Mouse (Mus musculus) CH12.LX (cell line): ENCODE data around the gene Dbndd2. TPM values are rescaled to one million over a fixed set of nuclear protein-coding genes. Genes with fewer than 3 reads are reported as not detected.

Source experiments
- DNase-seq: peaks from one replicate; pipeline ENCODE4 v3.0.0-alpha.2; 2013; ENCODE audit errors: extremely low read depth
- H3K27ac ChIP-seq: 2 replicates; pipeline ENCODE4 v1.5.1; 2012; ENCODE audit warnings: low read depth, mild to moderate bottlenecking, control low read depth, moderate library complexity; ENCODE audit not compliant: insufficient read depth
- H3K27me3 ChIP-seq: replicated peaks from 2 replicates; pipeline ENCODE3; 2012; ENCODE audit warnings: inconsistent platforms
- H3K36me3 ChIP-seq, 2 experiments: replicated peaks in 1 of 2; 2 replicates each; pipeline versions ENCODE3 to v1.6.1; 2012; ENCODE audit warnings: inconsistent platforms in 1 of 2, low read length in 1 of 2, mild to moderate bottlenecking in 1 of 2, mixed read lengths in 1 of 2, moderate library complexity in 1 of 2; ENCODE audit not compliant: control insufficient read depth in 1 of 2, insufficient read depth in 1 of 2
- H3K4me1 ChIP-seq, 2 experiments: 2 replicates each; pipeline ENCODE4 v1.6.1; 2012; ENCODE audit warnings: inconsistent platforms in 1 of 2, moderate library complexity in 1 of 2; ENCODE audit not compliant: insufficient read depth in 2 of 2, control insufficient read depth in 1 of 2
- H3K4me2 ChIP-seq: 2 replicates; pipeline ENCODE4 v1.6.1; 2012; ENCODE audit warnings: low read depth, mild to moderate bottlenecking, control low read depth; ENCODE audit not compliant: poor library complexity, insufficient read depth, severe bottlenecking
- H3K4me3 ChIP-seq, 3 experiments: fragments of 150-350 bp in 1 of 3; sonication (generic) in 1 of 3; replicated peaks in 1 of 3; 2 replicates each; pipeline versions ENCODE3 to v1.5.1; 2011 to 2012; ENCODE audit warnings: low read depth in 2 of 3, low read length in 2 of 3, mild to moderate bottlenecking in 2 of 3, moderate library complexity in 2 of 3, control low read depth in 1 of 3, improper control_type of control experiment in 1 of 3, inconsistent platforms in 1 of 3, mixed read lengths in 1 of 3; ENCODE audit not compliant: poor library complexity in 1 of 3
- H3K79me2 ChIP-seq: replicated peaks from 2 replicates; pipeline ENCODE4 v1.6.1; 2012; ENCODE audit warnings: mild to moderate bottlenecking, moderate library complexity; ENCODE audit not compliant: control insufficient read depth, poor library complexity, insufficient read depth, severe bottlenecking; ENCODE audit errors: extremely low read depth
- H3K9ac ChIP-seq: 2 replicates; pipeline ENCODE4 v1.6.1; 2012; ENCODE audit warnings: low read depth, mild to moderate bottlenecking, control low read depth, moderate library complexity; ENCODE audit not compliant: insufficient read depth
- H3K9me3 ChIP-seq: replicated peaks from 2 replicates; pipeline ENCODE3; 2012; ENCODE audit warnings: low read length, inconsistent platforms, mixed read lengths
- BHLHE40 ChIP-seq: IDR thresholded peaks from 2 replicates; pipeline ENCODE4 v1.6.1; 2011; ENCODE audit warnings: mild to moderate bottlenecking, low read depth, low read length, improper control_type of control experiment
- CHD2 ChIP-seq: IDR thresholded peaks from 2 replicates; pipeline ENCODE4 v1.6.1; 2011; ENCODE audit warnings: low read length, improper control_type of control experiment
- CTCF ChIP-seq, 2 experiments: IDR thresholded peaks in 1 of 2; conservative IDR thresholded peaks in 1 of 2; 2 replicates each; pipeline ENCODE4 v1.5.1; 2011 to 2012; ENCODE audit warnings: low read depth in 2 of 2, low read length in 2 of 2, improper control_type of control experiment in 1 of 2, inconsistent platforms in 1 of 2, mild to moderate bottlenecking in 1 of 2, moderate library complexity in 1 of 2
- ELF1 ChIP-seq: IDR thresholded peaks from 2 replicates; pipeline ENCODE4 v1.6.1; 2014; ENCODE audit warnings: low read depth, mild to moderate bottlenecking, inconsistent platforms, low read length, improper control_type of control experiment
- EP300 ChIP-seq: IDR thresholded peaks from 2 replicates; pipeline ENCODE4 v1.6.1; 2011; ENCODE audit warnings: low read length, improper control_type of control experiment
- HCFC1 ChIP-seq: IDR thresholded peaks from 2 replicates; pipeline ENCODE4 v1.6.1; 2012; ENCODE audit warnings: low read depth, mild to moderate bottlenecking, inconsistent platforms, low read length, improper control_type of control experiment
- IRF4 ChIP-seq: IDR thresholded peaks from 2 replicates; pipeline ENCODE4 v1.6.1; 2014; ENCODE audit warnings: low read depth, mild to moderate bottlenecking, inconsistent platforms, low read length, improper control_type of control experiment
- JUN ChIP-seq: IDR thresholded peaks from 2 replicates; pipeline ENCODE4 v1.6.1; 2011; ENCODE audit warnings: low read depth, mild to moderate bottlenecking, low read length, improper control_type of control experiment, moderate library complexity; ENCODE audit not compliant: insufficient read depth
- JUND ChIP-seq: conservative IDR thresholded peaks from 2 replicates; pipeline ENCODE4 v1.6.1; 2011; ENCODE audit warnings: low read depth, low read length, improper control_type of control experiment
- MAFK ChIP-seq: IDR thresholded peaks from 2 replicates; pipeline ENCODE4 v1.6.1; 2011; ENCODE audit warnings: low read length, improper control_type of control experiment; ENCODE audit not compliant: insufficient replicate concordance
- MAX ChIP-seq: IDR thresholded peaks from 2 replicates; pipeline ENCODE4 v1.6.1; 2011; ENCODE audit warnings: low read length, improper control_type of control experiment
- MEF2A ChIP-seq: IDR thresholded peaks from 2 replicates; pipeline ENCODE4 v1.6.1; 2014; ENCODE audit warnings: low read depth, mild to moderate bottlenecking, inconsistent platforms, low read length, improper control_type of control experiment, borderline replicate concordance
- MYC ChIP-seq: IDR thresholded peaks from 2 replicates; pipeline ENCODE4 v1.6.1; 2011; ENCODE audit warnings: low read depth, mild to moderate bottlenecking, improper control_type of control experiment, low read length
- NELFE ChIP-seq: IDR thresholded peaks from 2 replicates; pipeline ENCODE4 v1.6.1; 2011; ENCODE audit warnings: low read depth, low read length, improper control_type of control experiment
- NRF1 ChIP-seq: IDR thresholded peaks from 2 replicates; pipeline ENCODE4 v1.6.1; 2014; ENCODE audit warnings: low read depth, mild to moderate bottlenecking, inconsistent platforms, low read length, improper control_type of control experiment, moderate library complexity
- PAX5 ChIP-seq: IDR thresholded peaks from 2 replicates; pipeline ENCODE4 v1.6.1; 2012; ENCODE audit warnings: low read length, inconsistent platforms, mixed read lengths
- POLR2A ChIP-seq: IDR thresholded peaks from 2 replicates; pipeline ENCODE4 v1.6.1; 2011; ENCODE audit warnings: low read depth, mild to moderate bottlenecking, improper control_type of control experiment, low read length
- POLR2AphosphoS2 ChIP-seq: IDR thresholded peaks from 2 replicates; pipeline ENCODE4 v1.6.1; 2011; ENCODE audit warnings: low read depth, low read length, improper control_type of control experiment
- RCOR1 ChIP-seq: conservative IDR thresholded peaks from 2 replicates; pipeline ENCODE4 v1.6.1; 2012; ENCODE audit warnings: low read depth, mild to moderate bottlenecking, inconsistent platforms, low read length, improper control_type of control experiment
- SMC3 ChIP-seq: IDR thresholded peaks from 2 replicates; pipeline ENCODE4 v1.6.1; 2011; ENCODE audit warnings: low read depth, low read length, improper control_type of control experiment
- TBP ChIP-seq: conservative IDR thresholded peaks from 2 replicates; pipeline ENCODE4 v1.6.1; 2011; ENCODE audit warnings: low read depth, low read length, improper control_type of control experiment
- USF1 ChIP-seq: IDR thresholded peaks from 2 replicates; pipeline ENCODE4 v1.6.1; 2014; ENCODE audit warnings: low read depth, mild to moderate bottlenecking, inconsistent platforms, low read length, improper control_type of control experiment
- ZC3H11A ChIP-seq: IDR thresholded peaks from 2 replicates; pipeline ENCODE4 v1.6.1; 2012; ENCODE audit warnings: low read depth, mild to moderate bottlenecking, inconsistent platforms, low read length, improper control_type of control experiment
- ZKSCAN1 ChIP-seq: IDR thresholded peaks from 2 replicates; pipeline ENCODE4 v1.6.1; 2012; ENCODE audit warnings: low read depth, inconsistent platforms, low read length, improper control_type of control experiment, borderline replicate concordance
- dilution Hi-C: fragments of 300-500 bp; cut with MboI; formaldehyde crosslinking; loops from 2 replicates; pipeline ENCODE4 v1.14.3; 2020; ENCODE audit warnings: low sequenced_read_pairs; ENCODE audit not compliant: extremely low pct_unique_long_range_greater_than_20kb, extremely low pct_ligation_motif_present
- in situ Hi-C: fragments of 300-500 bp; cut with MboI; formaldehyde crosslinking; loops from 3 replicates; pipeline ENCODE4 v1.14.3; 2019; ENCODE audit warnings: low sequenced_read_pairs, low pct_ligation_motif_present, low pct_unique_long_range_greater_than_20kb, mixed read lengths
- polyA plus RNA-seq: library from polyadenylated mRNA; unstranded; fragments of >175 nt; gene quantifications from 2 replicates; pipeline ENCODE4 v1.2.1, GENCODE M21; 2012; ENCODE audit warnings: low read depth; ENCODE audit not compliant: insufficient read length
- total RNA-seq, 2 experiments: library from RNA; depleted of rRNA; stranded (reverse); fragments of 300-350 nt in 1 of 2; fragments of >200 nt in 1 of 2; gene quantifications; 2 replicates each; pipeline ENCODE4 v1.2.3; 2012 to 2014

Dbndd2 gene
- total and polyA plus RNA-seq, 3 experiments: 0.53 to 5.7 TPM; not detected in 1

GRCm38 (mm10) chr2:164449341-164450042 is 36.4 kb upstream of the Dbndd2 start:
- Histone ChIP-seq H3K9me3 (peaks cover 12% of the 10 kb centered on the region), H3K9ac (no peak overlapping the region), H3K79me2 (no peaks in the 10 kb centered on the region), H3K4me1 (peaks cover 0 to 1% of the 10 kb centered on the region in 2 experiments; a peak in 1 of 4 replicates), H3K4me3 (no peak overlapping the region), H3K4me2 (no peak overlapping the region), H3K27me3 (peaks cover 57% of the 10 kb centered on the region), H3K27ac (no peak overlapping the region), H3K36me3 (no peaks in the 10 kb centered on the region)
- TF ChIP-seq JUN: no peak
- TF ChIP-seq PAX5: no peak
- TF ChIP-seq TBP: no peak
- no peak for TF ChIP-seq ZKSCAN1
- no peak for TF ChIP-seq CHD2
- no peak for TF ChIP-seq SMC3
- TF ChIP-seq CTCF (conservative IDR thresholded peaks at IDR 0.05 in 1 of 2, IDR thresholded peaks at IDR 0.05 in 1 of 2; ENCODE audit: low read depth in 2 of 2, low read length in 2 of 2): no peak
- no peak for TF ChIP-seq POLR2AphosphoS2
- TF ChIP-seq ELF1: no peak
- TF ChIP-seq JUND: no peak
- no peak for DNase-seq
- dilution Hi-C loops: no loop called here
- in situ Hi-C loops: no loop called here

DNA sequence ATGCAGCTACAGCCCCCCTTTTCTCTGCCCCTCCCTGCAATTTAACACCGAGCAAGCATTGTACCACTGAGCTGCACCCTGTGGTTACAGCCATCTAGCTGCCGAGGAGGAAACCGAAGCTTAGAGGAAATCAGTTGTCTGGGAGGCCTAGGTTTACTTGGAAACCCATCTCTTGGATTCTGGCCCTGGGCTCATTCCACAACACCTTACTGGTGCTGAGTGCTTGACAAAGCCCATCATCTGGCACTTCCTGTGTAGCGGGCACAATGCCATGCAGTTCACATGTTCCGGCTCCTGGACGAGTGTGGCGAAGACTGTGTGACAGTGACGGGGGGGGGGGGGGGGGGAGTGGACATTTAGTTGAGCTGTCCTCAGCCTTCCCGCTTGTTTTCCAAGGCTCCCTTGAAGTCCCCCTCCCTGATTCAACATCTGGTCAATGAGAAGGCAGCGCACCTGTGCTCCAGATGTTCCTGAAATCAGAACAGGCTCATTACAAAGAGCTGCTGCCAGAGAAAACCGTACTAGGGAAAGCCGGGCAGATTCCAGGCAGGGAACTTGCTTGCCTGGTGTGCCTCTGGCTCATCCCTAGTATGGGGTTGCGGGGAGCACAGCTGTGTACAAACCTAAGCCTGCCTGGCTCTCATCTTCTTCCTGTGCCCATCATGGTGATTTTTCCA is 33.8 kb upstream of the Dbndd2 start:
- H3K79me2 ChIP-seq: no peaks in the 10 kb centered on the region
- TF ChIP-seq EP300 (no peak), SMC3 (no peak), ZKSCAN1 (no peak), MYC (no peak), ZC3H11A (no peak), HCFC1 (no peak), IRF4 (no peak), POLR2A (no peak), CTCF (conservative IDR thresholded peaks at IDR 0.05 in 1 of 2, IDR thresholded peaks at IDR 0.05 in 1 of 2; ENCODE audit: low read depth in 2 of 2, low read length in 2 of 2) (no peak), RCOR1 (no peak), TBP (no peak), MAFK (no peak), USF1 (no peak), NELFE (no peak), BHLHE40 (no peak), NRF1 (no peak), MEF2A (no peak), MAX (no peak)
- TF ChIP-seq, all 38 proteins: peak for 0
- peaks cover 46% of the 10 kb centered on the region for H3K27me3 ChIP-seq
- H3K4me1 ChIP-seq: peaks cover 4 to 11% of the 10 kb centered on the region in 2 experiments
- peaks cover 12% of the 10 kb centered on the region for H3K9me3 ChIP-seq
- dilution Hi-C loops: no loop called here
- H3K36me3 ChIP-seq: no peaks in the 10 kb centered on the region
- H3K4me2 ChIP-seq: no peak overlapping the region
- in situ Hi-C loops: no loop called here
- no peak overlapping the region for H3K4me3 ChIP-seq
- H3K9ac ChIP-seq: no peak overlapping the region
- no peak for DNase-seq
- H3K27ac ChIP-seq: no peak overlapping the region
